Mouse (Mus musculus) stomach, postnatal 0 days (tissue): ENCODE data around the gene Gm6096. TPM values are rescaled to one million over a fixed set of nuclear protein-coding genes. Genes with fewer than 3 reads are reported as not detected.

ENCODE experiments used
- ATAC-seq: fragments of 200-750 bp; cut with Nextera tagmentation; 2 replicates; pipeline ENCODE4 v1.8.0; 2017; ENCODE audit not compliant: low FRiP score, low TSS enrichment
- DNase-seq: peaks from one replicate; pipeline ENCODE4 v3.0.0-alpha.2; 2016; ENCODE audit warnings: low spot score
- H3K27ac ChIP-seq: fragments of 300-500 bp; sonication (generic); replicated peaks from 2 replicates; pipeline ENCODE4 v1.5.1; 2014; ENCODE audit warnings: mild to moderate bottlenecking, control low read depth
- H3K27me3 ChIP-seq: fragments of 300-500 bp; sonication (generic); 2 replicates; pipeline ENCODE4 v1.6.1; 2014; ENCODE audit warnings: low read length; ENCODE audit not compliant: control insufficient read depth, insufficient read depth
- H3K36me3 ChIP-seq: fragments of 300-500 bp; sonication (generic); 2 replicates; pipeline ENCODE4 v1.6.1; 2014; ENCODE audit warnings: low read length, mixed read lengths; ENCODE audit not compliant: control insufficient read depth, insufficient read depth
- H3K4me1 ChIP-seq: fragments of 300-500 bp; sonication (generic); replicated peaks from 2 replicates; pipeline ENCODE4 v1.6.1; 2014; ENCODE audit warnings: antibody characterized with exemption; ENCODE audit not compliant: control insufficient read depth, insufficient read depth
- H3K4me2 ChIP-seq: fragments of 300-500 bp; sonication (generic); replicated peaks from 2 replicates; pipeline ENCODE4 v1.6.1; 2014; ENCODE audit warnings: low read depth, mild to moderate bottlenecking, control low read depth, moderate library complexity
- H3K4me3 ChIP-seq: fragments of 300-500 bp; sonication (generic); 2 replicates; pipeline ENCODE4 v1.5.1; 2014; ENCODE audit warnings: low read depth, low read length, control low read depth
- H3K9ac ChIP-seq: fragments of 300-500 bp; sonication (generic); 2 replicates; pipeline ENCODE4 v1.6.1; 2014; ENCODE audit warnings: mild to moderate bottlenecking, low read length, control low read depth, mixed read lengths
- H3K9me3 ChIP-seq: fragments of 300-500 bp; sonication (generic); 2 replicates; pipeline ENCODE4 v1.6.1; 2016; ENCODE audit warnings: low read length; ENCODE audit not compliant: control insufficient read depth
- CTCF ChIP-seq: IDR thresholded peaks from 2 replicates; pipeline ENCODE4 v1.5.1; 2016; ENCODE audit warnings: antibody characterized with exemption, low read depth, mild to moderate bottlenecking, moderate library complexity
- EP300 ChIP-seq: optimal IDR thresholded peaks from 2 replicates; pipeline ENCODE3; 2016; ENCODE audit warnings: antibody characterized with exemption
- WGBS: fragments of 180-500 bp; shearing (Covaris S2); extraction: QIAGEN DNeasy Blood & Tissue Kit; methylation state at CpG from one replicate; pipeline ENCODE4 v1.1.7; 2014; 5-methylcytosine and 5-hydroxymethylcytosine counted together
- polyA plus RNA-seq: library from polyadenylated mRNA; unstranded; fragments of >200 nt; fragmentation: Nextera tagmentation; extraction: Ambion mirVana; gene quantifications from 2 replicates; pipeline ENCODE4 v1.2.1, GENCODE M21; 2015

Gm6096 gene
- polyA plus RNA-seq, 1 experiment from 2014 or later: not detected

- DNase-seq: no peak
- ATAC-seq: no peak
- no peaks in the 10 kb centered on the region for H3K27me3 ChIP-seq
- H3K27ac ChIP-seq: no peak overlapping the region
- no peaks in the 10 kb centered on the region for H3K9me3 ChIP-seq
- H3K36me3 ChIP-seq: no peaks in the 10 kb centered on the region
- H3K9ac ChIP-seq: no peak overlapping the region
- H3K4me2 ChIP-seq: no peak overlapping the region
- no peaks in the 10 kb centered on the region for H3K4me1 ChIP-seq
- 87% methylated on average over 2 of the region's 2 CpGs for WGBS
- H3K4me3 ChIP-seq: no peak overlapping the region
- no peak for TF ChIP-seq EP300
- no peak for TF ChIP-seq CTCF
Observed at GRCm38 (mm10) chr7:34298818-34299217, 48.0 kb downstream of the Gm6096 start.

Other genes with a start within 250 kb of the Gm6096 start
- not detected in 2 replicates for gene Scgb2b27, start 237.1 kb upstream of the Gm6096 start, polyA plus RNA-seq
- not detected in 2 replicates for gene Scgb1b27, start 229.6 kb upstream of the Gm6096 start, polyA plus RNA-seq
- not detected in 2 replicates for gene Scgb1b30, start 155.6 kb upstream of the Gm6096 start, polyA plus RNA-seq
- 3.5 and 5.0 TPM in 2 replicates for gene Wtip, start 117.8 kb upstream of the Gm6096 start, polyA plus RNA-seq
- gene Uba2, start 81.4 kb upstream of the Gm6096 start, polyA plus RNA-seq: 80.4 and 80.5 TPM in 2 replicates
- 30.4 and 34.6 TPM in 2 replicates for gene Pdcd2l, start 54.4 kb upstream of the Gm6096 start, polyA plus RNA-seq
- gene Gpi1, start 20.7 kb upstream of the Gm6096 start, polyA plus RNA-seq: 235 and 244 TPM in 2 replicates
- gene 4931406P16Rik, start 62.5 kb downstream of the Gm6096 start, polyA plus RNA-seq: 15.2 and 16.1 TPM in 2 replicates
- 47.9 and 49.4 TPM in 2 replicates for gene Lsm14a, start 142.3 kb downstream of the Gm6096 start, polyA plus RNA-seq